Mouse (Mus musculus) olfactory bulb, adult 2 months (tissue): Measurements from ENCODE around the gene Tmem248. TPM values are rescaled to one million over a fixed set of nuclear protein-coding genes. Genes with fewer than 3 reads are reported as not detected.

Experiments
- H3K27ac ChIP-seq: fragments of 200-500 bp; 2 replicates; pipeline ENCODE4 v1.5.1; 2012; ENCODE audit warnings: low read depth, low read length; ENCODE audit not compliant: insufficient read depth
- H3K4me1 ChIP-seq: fragments of 200-500 bp; 2 replicates; pipeline ENCODE4 v1.6.1; 2012; ENCODE audit warnings: low read length; ENCODE audit not compliant: control insufficient read depth, insufficient read depth
- H3K4me3 ChIP-seq: fragments of 200-500 bp; 2 replicates; pipeline ENCODE4 v1.5.1; 2012; ENCODE audit warnings: mild to moderate bottlenecking, low read depth, low read length, moderate library complexity; ENCODE audit not compliant: insufficient read depth
- CTCF ChIP-seq: fragments of 200-500 bp; IDR thresholded peaks from 2 replicates; pipeline ENCODE4 v1.5.1; 2012; ENCODE audit warnings: low read depth, mild to moderate bottlenecking, low read length, moderate library complexity; ENCODE audit not compliant: insufficient read depth
- POLR2A ChIP-seq: fragments of 200-500 bp; IDR thresholded peaks from 2 replicates; pipeline ENCODE4 v1.6.1; 2012; ENCODE audit warnings: mild to moderate bottlenecking, low read depth, low read length, moderate library complexity; ENCODE audit not compliant: insufficient read depth
- WGBS: fragments of 180-500 bp; shearing (Covaris S2); methylation state at CpG from one replicate; pipeline ENCODE4 v1.1.7; 2018; 5-methylcytosine and 5-hydroxymethylcytosine counted together
- polyA plus RNA-seq: library from polyadenylated mRNA; stranded (reverse); fragments of >200 nt; gene quantifications from 2 replicates; pipeline ENCODE4 v1.2.4, GENCODE M21; 2012; ENCODE audit warnings: low replicate concordance; ENCODE audit not compliant: missing spikeins, insufficient read depth, insufficient read length

The Tmem248 gene
- polyA plus RNA-seq, result not detected in 2 replicates

DNA sequence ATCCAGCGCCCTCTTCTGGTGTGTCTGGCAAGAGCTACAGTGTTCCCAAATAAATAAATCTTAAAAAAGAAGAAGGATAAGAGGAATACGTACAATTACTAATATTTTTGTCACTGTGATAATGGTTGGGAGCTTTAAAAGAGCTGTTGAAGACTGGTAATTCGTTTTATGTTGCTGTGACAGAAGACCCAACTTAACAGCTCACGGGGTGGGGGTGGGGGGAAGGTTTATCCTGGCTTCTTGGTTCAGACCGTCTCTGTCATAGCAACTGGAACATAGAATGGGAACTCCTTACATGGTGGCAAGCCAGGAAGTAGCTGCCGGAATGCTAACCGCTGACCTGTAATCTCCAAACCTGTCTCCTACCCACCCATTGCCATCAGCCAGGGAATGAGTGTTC lies at the start of gene Tmem248:
Gene Tmem248, plus strand, starts transcription at position 301 of the 400 bp plus-strand sequence.
- TF ChIP-seq POLR2A (no peak), CTCF (no peak)
- Histone ChIP-seq H3K4me1 (no peaks in the 10 kb centered on the region), H3K4me3 (no peak within 1 kb of the TSS), H3K27ac (no peak within 1 kb of the TSS)
- 76% methylated on average over 7 of the region's 7 CpGs for WGBS

DNA sequence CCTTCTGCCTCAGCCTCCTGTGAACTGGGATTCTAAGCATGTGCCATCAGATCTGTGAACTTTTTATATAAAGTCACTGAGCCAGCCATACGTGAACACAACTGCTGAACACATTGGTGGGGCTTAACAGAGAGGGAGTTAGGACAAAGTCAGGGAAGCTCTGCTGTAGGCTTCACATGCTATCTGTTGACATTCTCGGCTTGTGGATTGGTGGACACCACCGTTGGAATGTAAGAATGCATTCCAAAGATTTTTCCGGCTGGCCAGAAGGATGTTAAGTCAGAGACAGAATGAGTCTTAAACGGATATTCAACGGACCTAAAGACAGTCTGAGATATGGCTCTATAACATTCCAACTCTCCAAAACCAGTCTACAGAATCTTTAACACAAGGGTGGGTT lies 47.8 kb upstream of the Tmem248 start:
- no peak overlapping the region for H3K27ac ChIP-seq
- TF ChIP-seq CTCF (no peak), POLR2A (no peak)
- peaks cover 2% of the 10 kb centered on the region; the same call in 1 of the 2 replicates for H3K4me1 ChIP-seq
- 72% methylated on average over 6 of the region's 6 CpGs for WGBS
- no peak overlapping the region for H3K4me3 ChIP-seq

- Histone ChIP-seq H3K4me3 (peak overlapping the region; percentile 92), H3K27ac (peak overlapping the region; percentile 87), H3K4me1 (peaks cover 4% of the 10 kb centered on the region; the same call in 1 of the 2 replicates)
- WGBS, result 7% methylated on average over 6 of the region's 6 CpGs
- TF ChIP-seq CTCF, result no peak
Observed at GRCm38 (mm10) chr5:130170666-130171422, 46.0 kb upstream of the Tmem248 start.

- TF ChIP-seq POLR2A, result peak; percentile 98
- no peak for TF ChIP-seq CTCF
- peaks cover 4% of the 10 kb centered on the region; the same call in 1 of the 2 replicates for H3K4me1 ChIP-seq
- H3K27ac ChIP-seq, result peak within 1 kb of the TSS; percentile 87
- H3K4me3 ChIP-seq, result peak within 1 kb of the TSS; percentile 92
- under 1% methylated on average over 60 of the region's 62 CpGs for WGBS
Observed at GRCm38 (mm10) chr5:130171423-130171954, 45.4 kb upstream of the Tmem248 start, which contains the start of gene Rabgef1. Gene Rabgef1 (plus strand): TSS chr5:130171798.

GRCm38 (mm10) chr5:130171956-130172601 lies 44.8 kb upstream of the Tmem248 start:
- under 1% methylated on average over 45 of the region's 46 CpGs for WGBS
- TF ChIP-seq CTCF, result no peak
- no peak for TF ChIP-seq POLR2A
- H3K4me3 ChIP-seq, result peak overlapping the region; percentile 92
- peak overlapping the region; percentile 42 for H3K27ac ChIP-seq
- peaks cover 4% of the 10 kb centered on the region; the same call in 1 of the 2 replicates for H3K4me1 ChIP-seq

- TF ChIP-seq POLR2A (no peak), CTCF (no peak)
Observed at GRCm38 (mm10) chr5:130173012-130173411, 43.9 kb upstream of the Tmem248 start.

DNA sequence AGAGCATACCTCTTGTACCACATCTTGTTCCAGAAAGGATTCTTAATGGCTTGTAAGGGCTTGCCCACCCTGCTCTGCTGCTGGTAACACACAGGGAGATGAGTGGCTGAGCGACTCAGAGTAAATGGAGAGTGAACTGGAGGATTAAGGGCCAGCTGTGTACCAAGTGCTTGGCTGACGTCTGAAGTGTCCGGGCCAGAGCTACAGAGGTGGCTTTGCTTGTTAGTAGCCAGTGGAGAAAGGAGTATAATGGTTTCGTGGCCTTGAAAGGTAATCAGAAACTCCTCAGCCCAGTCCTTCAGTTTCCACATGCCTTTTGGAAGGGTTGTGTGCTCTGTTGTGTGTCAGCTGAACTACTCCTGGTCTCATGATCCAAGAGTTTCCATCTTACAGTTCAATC lies 39.0 kb upstream of the Tmem248 start:
- no peak overlapping the region for H3K27ac ChIP-seq
- WGBS, result 50% methylated on average over 4 of the region's 4 CpGs
- no peak for TF ChIP-seq CTCF
- no peak for TF ChIP-seq POLR2A
- no peak overlapping the region for H3K4me3 ChIP-seq
- H3K4me1 ChIP-seq, result peaks cover 6% of the 10 kb centered on the region; the same call in 1 of the 2 replicates

More at GRCm38 (mm10) chr5:130173012-130173411, 43.9 kb upstream of the Tmem248 start:
- 96% methylated on average over 4 of the region's 4 CpGs for WGBS
- no peak overlapping the region for H3K27ac ChIP-seq
- no peak overlapping the region for H3K4me3 ChIP-seq
- H3K4me1 ChIP-seq, result peaks cover 4% of the 10 kb centered on the region; the same call in 1 of the 2 replicates

GRCm38 (mm10) chr5:130180362-130180761 lies 36.5 kb upstream of the Tmem248 start:
- WGBS, result 60% methylated on average over 7 of the region's 7 CpGs
- H3K27ac ChIP-seq, result no peak overlapping the region

More at GRCm38 (mm10) chr5:130180362-130180761, 36.5 kb upstream of the Tmem248 start:
- peaks cover 2% of the 10 kb centered on the region; the same call in 1 of the 2 replicates for H3K4me1 ChIP-seq
- no peak for TF ChIP-seq POLR2A
- no peak for TF ChIP-seq CTCF
- H3K4me3 ChIP-seq, result no peak overlapping the region
